Mouse (Mus musculus): ENCODE measurements around the gene Ces2b. TPM values are rescaled to one million over a fixed set of nuclear protein-coding genes. Genes with fewer than 3 reads are reported as not detected.
"Not testable (repeated sequence)": the region's sequence is repeated elsewhere in the genome, so short reads cannot be mapped to it uniquely, and the experiment has no call there.

The Ces2b gene
- polyA plus RNA-seq, 1 experiment from 2014 or later, result 0.44 TPM

GRCm38 (mm10) chr8:104828221-104828620 lies 3.2 kb upstream of the Ces2b start:
- Histone ChIP-seq H3K4me1 (replicated peaks; ENCODE audit: control insufficient read depth, insufficient read depth, low read length) (no peaks in the 10 kb centered on the region), H3K9ac (replicated peaks; ENCODE audit: low read depth, low read length) (no peak overlapping the region), H3K4me2 (ENCODE audit: low read length) (no peak overlapping the region), H3K36me3 (ENCODE audit: control insufficient read depth, insufficient read depth) (no peaks in the 10 kb centered on the region), H3K9me3 (ENCODE audit: control insufficient read depth, low read length) (no peaks in the 10 kb centered on the region), H3K4me3 (replicated peaks; ENCODE audit: low read length) (no peak overlapping the region), H3K27me3 (replicated peaks; ENCODE audit: control insufficient read depth, insufficient read depth, low read length) (no peaks in the 10 kb centered on the region), H3K27ac (ENCODE audit: low read length) (no peak overlapping the region)
- 85% methylated on average over 3 of the region's 3 CpGs for WGBS
- ATAC-seq, result no peak

- no peaks in the 10 kb centered on the region for H3K9me3 ChIP-seq (ENCODE audit: control insufficient read depth, low read length)
- 90% methylated on average over 3 of the region's 3 CpGs for WGBS
- H3K36me3 ChIP-seq (ENCODE audit: control insufficient read depth, insufficient read depth), result no peaks in the 10 kb centered on the region
- H3K27me3 ChIP-seq (replicated peaks; ENCODE audit: control insufficient read depth, insufficient read depth, low read length), result no peaks in the 10 kb centered on the region
- H3K4me1 ChIP-seq (replicated peaks; ENCODE audit: control insufficient read depth, insufficient read depth, low read length), result no peaks in the 10 kb centered on the region
- H3K4me2 ChIP-seq (ENCODE audit: low read length), result no peak overlapping the region
- no peak for ATAC-seq
- H3K9ac ChIP-seq (replicated peaks; ENCODE audit: low read depth, low read length), result no peak overlapping the region
- H3K4me3 ChIP-seq (replicated peaks; ENCODE audit: low read length), result no peak overlapping the region
- no peak overlapping the region for H3K27ac ChIP-seq (ENCODE audit: low read length)
Measured at GRCm38 (mm10) chr8:104841360-104842078, 10.1 kb downstream of the Ces2b start.

DNA sequence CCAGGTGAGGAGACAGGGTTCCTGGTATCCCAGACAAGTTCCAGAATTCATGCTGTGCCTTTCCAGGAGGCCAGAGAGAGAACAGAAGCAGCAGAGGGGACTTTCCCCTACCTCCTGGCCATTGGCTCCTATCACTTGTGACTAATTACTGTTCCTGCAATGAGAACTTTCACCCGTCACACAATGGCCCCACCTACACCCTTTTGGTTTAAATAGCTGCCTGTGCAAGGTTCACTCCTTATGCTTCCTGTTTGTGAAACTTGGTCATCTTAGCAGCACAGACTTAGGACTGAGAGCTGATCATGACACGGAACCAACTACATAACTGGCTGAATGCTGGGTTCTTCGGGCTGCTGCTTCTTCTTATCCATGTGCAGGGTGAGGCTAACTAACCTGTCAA lies 15.5 kb downstream of the Ces2b start, which contains the start of gene Ces2c:
TSS of gene Ces2c (plus strand) at position 238 of the 400 bp plus-strand sequence.
- no peaks in the 10 kb centered on the region for H3K27me3 ChIP-seq (replicated peaks; ENCODE audit: control insufficient read depth, insufficient read depth, low read length)
- ATAC-seq, result no peak
- no peak within 1 kb of the TSS for H3K4me3 ChIP-seq (replicated peaks; ENCODE audit: low read length)
- H3K27ac ChIP-seq (ENCODE audit: low read length), result no peak within 1 kb of the TSS
- H3K4me1 ChIP-seq (replicated peaks; ENCODE audit: control insufficient read depth, insufficient read depth, low read length), result no peaks in the 10 kb centered on the region
- no peaks in the 10 kb centered on the region for H3K9me3 ChIP-seq (ENCODE audit: control insufficient read depth, low read length)
- H3K9ac ChIP-seq (replicated peaks; ENCODE audit: low read depth, low read length), result no peak within 1 kb of the TSS
- H3K4me2 ChIP-seq (ENCODE audit: low read length), result no peak within 1 kb of the TSS
- no peaks in the 10 kb centered on the region for H3K36me3 ChIP-seq (ENCODE audit: control insufficient read depth, insufficient read depth)
- WGBS, result 87% methylated on average over 3 of the region's 3 CpGs

GRCm38 (mm10) chr8:104847741-104848462 lies 16.5 kb downstream of the Ces2b start:
- H3K9me3 ChIP-seq (ENCODE audit: control insufficient read depth, low read length), result no peaks in the 10 kb centered on the region
- H3K4me1 ChIP-seq (replicated peaks; ENCODE audit: control insufficient read depth, insufficient read depth, low read length), result no peaks in the 10 kb centered on the region
- no peak overlapping the region for H3K4me3 ChIP-seq (replicated peaks; ENCODE audit: low read length)
- no peak for ATAC-seq
- H3K4me2 ChIP-seq (ENCODE audit: low read length), result no peak overlapping the region
- no peak overlapping the region for H3K27ac ChIP-seq (ENCODE audit: low read length)
- no peaks in the 10 kb centered on the region for H3K36me3 ChIP-seq (ENCODE audit: control insufficient read depth, insufficient read depth)
- no peaks in the 10 kb centered on the region for H3K27me3 ChIP-seq (replicated peaks; ENCODE audit: control insufficient read depth, insufficient read depth, low read length)
- 79% methylated on average over 4 of the region's 4 CpGs for WGBS
- no peak overlapping the region for H3K9ac ChIP-seq (replicated peaks; ENCODE audit: low read depth, low read length)

GRCm38 (mm10) chr8:104866844-104867531 lies 35.6 kb downstream of the Ces2b start:
- H3K9me3 ChIP-seq (ENCODE audit: control insufficient read depth, low read length); H3K4me1 ChIP-seq (replicated peaks; ENCODE audit: control insufficient read depth, insufficient read depth, low read length); H3K4me3 ChIP-seq (replicated peaks; ENCODE audit: low read length); H3K4me2 ChIP-seq (ENCODE audit: low read length); H3K27ac ChIP-seq (ENCODE audit: low read length); ATAC-seq; H3K27me3 ChIP-seq (replicated peaks; ENCODE audit: control insufficient read depth, insufficient read depth, low read length); H3K36me3 ChIP-seq (ENCODE audit: control insufficient read depth, insufficient read depth); H3K9ac ChIP-seq (replicated peaks; ENCODE audit: low read depth, low read length): not testable (repeated sequence)
- WGBS, result no CpG with 5 or more reads among the region's 4 CpGs

DNA sequence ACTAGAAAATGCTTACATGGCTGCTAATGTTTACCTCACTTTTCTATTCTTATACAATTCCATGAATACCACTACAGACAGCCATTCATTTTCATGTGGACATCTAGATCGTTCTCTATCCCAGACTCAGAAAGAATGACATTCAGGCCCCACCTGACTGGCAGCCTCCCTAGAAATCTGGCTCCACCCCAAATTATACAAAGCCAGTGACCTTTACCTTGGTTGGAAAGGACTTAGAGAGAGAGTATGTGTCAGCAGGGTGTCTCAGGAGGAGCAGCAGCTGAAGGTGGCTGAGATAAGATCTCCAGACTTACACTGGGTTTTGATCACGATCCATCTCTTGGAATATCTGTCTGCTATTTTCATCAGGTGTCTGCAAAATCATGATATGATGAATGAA lies 37.5 kb downstream of the Ces2b start:
- H3K4me1 ChIP-seq (replicated peaks; ENCODE audit: control insufficient read depth, insufficient read depth, low read length); H3K27me3 ChIP-seq (replicated peaks; ENCODE audit: control insufficient read depth, insufficient read depth, low read length); H3K27ac ChIP-seq (ENCODE audit: low read length); H3K9me3 ChIP-seq (ENCODE audit: control insufficient read depth, low read length); H3K4me3 ChIP-seq (replicated peaks; ENCODE audit: low read length); H3K9ac ChIP-seq (replicated peaks; ENCODE audit: low read depth, low read length); ATAC-seq; H3K36me3 ChIP-seq (ENCODE audit: control insufficient read depth, insufficient read depth); H3K4me2 ChIP-seq (ENCODE audit: low read length): not testable (repeated sequence)
- no CpG with 5 or more reads among the region's 2 CpGs for WGBS

DNA sequence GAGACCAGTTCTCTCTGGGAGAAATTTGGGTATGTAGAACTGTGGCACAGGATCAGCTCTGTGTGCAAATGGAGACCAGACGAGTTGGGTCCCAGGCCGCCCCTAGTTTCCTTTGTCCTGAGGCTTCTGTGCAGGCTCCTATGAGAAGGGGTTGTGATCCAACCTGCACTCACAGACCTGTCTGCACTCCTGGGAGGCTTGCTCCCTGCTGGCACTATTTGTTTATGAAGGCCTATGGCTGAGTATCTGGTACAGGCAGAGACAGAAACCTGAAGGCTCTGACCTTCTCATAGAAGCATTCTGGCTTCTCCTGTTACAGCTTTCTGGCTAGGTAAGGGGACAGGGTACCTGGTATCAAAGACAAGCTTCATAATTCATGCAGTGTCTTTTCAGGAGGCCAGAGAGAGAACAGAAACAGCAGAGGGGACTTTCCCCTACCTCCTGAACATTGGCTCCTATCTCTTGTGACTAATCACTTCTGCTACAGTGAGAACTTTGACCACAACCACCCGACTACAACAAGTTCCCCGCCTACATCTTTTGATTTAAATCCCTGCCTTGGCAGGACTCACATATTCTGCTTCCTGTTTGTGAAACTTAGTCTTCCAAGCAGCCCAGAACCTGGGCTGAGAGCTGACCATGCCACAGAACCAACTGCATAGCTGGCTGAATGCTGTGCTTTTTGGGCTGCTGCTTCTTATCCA lies 55.0 kb downstream of the Ces2b start:
- H3K4me1 ChIP-seq (replicated peaks; ENCODE audit: control insufficient read depth, insufficient read depth, low read length); ATAC-seq; H3K27me3 ChIP-seq (replicated peaks; ENCODE audit: control insufficient read depth, insufficient read depth, low read length); H3K4me3 ChIP-seq (replicated peaks; ENCODE audit: low read length); H3K27ac ChIP-seq (ENCODE audit: low read length); H3K36me3 ChIP-seq (ENCODE audit: control insufficient read depth, insufficient read depth); H3K9ac ChIP-seq (replicated peaks; ENCODE audit: low read depth, low read length); H3K9me3 ChIP-seq (ENCODE audit: control insufficient read depth, low read length); H3K4me2 ChIP-seq (ENCODE audit: low read length): not testable (repeated sequence)
- WGBS, result no CpG with 5 or more reads among the region's 4 CpGs
